Mouse (Mus musculus) kidney, postnatal 25 days (tissue): ENCODE data around the gene Vmn1r169.
"Not testable (repeated sequence)": the region's sequence is repeated elsewhere in the genome, so short reads cannot be mapped to it uniquely, and the experiment has no call there.

ENCODE experiments used
- DNase-seq, 2 experiments: peaks; one replicate each; pipeline ENCODE4 v3.0.0; 2021; ENCODE audit warnings: mixed read lengths in 2 of 2

Vmn1r169 gene

DNA sequence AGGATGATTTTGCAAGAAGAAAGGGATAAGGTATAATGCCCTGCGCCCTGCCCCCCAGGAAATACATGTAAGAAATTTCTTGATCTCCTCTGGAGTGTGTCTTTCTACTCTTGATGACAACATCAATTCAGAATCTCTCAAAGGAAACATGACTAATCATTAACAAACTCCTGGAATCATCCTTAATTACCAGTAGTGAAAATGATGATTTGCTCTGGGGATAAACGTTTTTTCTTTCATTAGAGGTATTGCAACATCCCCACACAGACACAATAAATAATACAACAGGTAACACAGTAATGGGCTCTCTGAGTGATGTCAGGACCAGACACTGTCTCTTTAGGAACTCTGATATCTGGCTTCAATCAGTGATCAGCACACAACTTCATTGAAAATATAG lies at the start of gene Vmn1r169:
Vmn1r169 (plus strand) TSS at position 301 of the 400 bp plus-strand sequence.
- DNase-seq: not testable (repeated sequence)

GRCm38 (mm10) chr7:23539432-23539831 lies 35.9 kb upstream of the Vmn1r169 start, which contains the start of gene Vmn1r168:
Vmn1r168 (plus strand) TSS chr7:23539732.
- not testable (repeated sequence) for DNase-seq

DNA sequence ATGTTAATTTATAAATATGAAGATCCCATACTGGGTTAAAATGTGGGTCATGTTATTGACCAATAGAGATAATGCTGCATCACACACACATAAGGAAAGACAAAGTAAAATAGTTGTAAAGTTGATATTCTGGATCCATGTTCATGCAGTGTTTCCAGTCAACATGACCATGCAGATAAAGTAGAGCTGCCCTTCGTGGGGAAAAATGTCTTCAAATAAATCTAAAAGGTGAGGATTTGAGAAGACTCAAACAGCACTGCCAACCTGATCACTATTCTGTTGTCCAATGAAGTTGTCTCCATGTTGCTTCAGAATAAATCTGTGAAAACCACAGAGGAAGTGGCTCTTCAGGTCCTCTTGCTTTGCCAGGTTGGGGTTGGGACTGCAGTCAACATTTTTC lies 30.5 kb downstream of the Vmn1r169 start, which contains the start of gene Vmn1r170:
Vmn1r170 (plus strand) TSS at position 301 of the 400 bp plus-strand sequence.
- not testable (repeated sequence) for DNase-seq
